Mouse (Mus musculus) forebrain, embryonic 14.5 days (tissue): ENCODE results near the gene Vcam1. TPM values are rescaled to one million over a fixed set of nuclear protein-coding genes. Genes with fewer than 3 reads are reported as not detected.

Experiments
- ATAC-seq: fragments of 200-750 bp; cut with Nextera tagmentation; 2 replicates; pipeline ENCODE4 v1.8.0; 2017; ENCODE audit warnings: mild to moderate bottlenecking, moderate library complexity
- DNase-seq: peaks from one replicate; pipeline ENCODE4 v3.0.0-alpha.2; 2015; ENCODE audit warnings: low spot score
- H3K27ac ChIP-seq: fragments of 300-500 bp; sonication (generic); 2 replicates; pipeline ENCODE4 v1.5.1; 2014; ENCODE audit warnings: low read depth, mild to moderate bottlenecking, control low read depth, low read length, moderate library complexity
- H3K27me3 ChIP-seq: fragments of 300-500 bp; sonication (generic); replicated peaks from 2 replicates; pipeline ENCODE4 v1.6.1; 2014; ENCODE audit warnings: low read length, control low read depth, mixed read lengths; ENCODE audit not compliant: control insufficient read depth, insufficient read depth
- H3K36me3 ChIP-seq: fragments of 300-500 bp; sonication (generic); 2 replicates; pipeline ENCODE4 v1.6.1; 2014; ENCODE audit warnings: low read length, control low read depth; ENCODE audit not compliant: control insufficient read depth, insufficient read depth
- H3K4me1 ChIP-seq: fragments of 300-500 bp; sonication (generic); 2 replicates; pipeline ENCODE4 v1.6.1; 2014; ENCODE audit warnings: antibody characterized with exemption, low read length, control low read depth; ENCODE audit not compliant: control insufficient read depth, insufficient read depth
- H3K4me2 ChIP-seq: fragments of 300-500 bp; sonication (generic); 2 replicates; pipeline ENCODE4 v1.6.1; 2014; ENCODE audit warnings: mild to moderate bottlenecking, control low read depth, low read length
- H3K4me3 ChIP-seq: fragments of 300-500 bp; sonication (generic); 2 replicates; pipeline ENCODE4 v1.5.1; 2014; ENCODE audit warnings: low read depth, low read length, control low read depth
- H3K9ac ChIP-seq: fragments of 300-500 bp; sonication (generic); 2 replicates; pipeline ENCODE4 v1.6.1; 2014; ENCODE audit warnings: mild to moderate bottlenecking, low read length, control low read depth, moderate library complexity
- H3K9me3 ChIP-seq: fragments of 300-500 bp; sonication (generic); replicated peaks from 2 replicates; pipeline ENCODE4 v1.6.1; 2016; ENCODE audit warnings: low read length, control low read depth, mixed read lengths; ENCODE audit not compliant: control insufficient read depth
- WGBS: fragments of 180-500 bp; shearing (Covaris S2); extraction: QIAGEN DNeasy Blood & Tissue Kit; methylation state at CpG from one replicate; pipeline ENCODE4 v1.1.7; 2014; 5-methylcytosine and 5-hydroxymethylcytosine counted together
- polyA plus RNA-seq: library from polyadenylated mRNA; unstranded; fragments of >200 nt; fragmentation: Nextera tagmentation; extraction: Ambion mirVana; gene quantifications from 2 replicates; pipeline ENCODE4 v1.2.1, GENCODE M21; 2014

The Vcam1 gene
- polyA plus RNA-seq, 1 experiment from 2014 or later: 35.6 TPM

DNA sequence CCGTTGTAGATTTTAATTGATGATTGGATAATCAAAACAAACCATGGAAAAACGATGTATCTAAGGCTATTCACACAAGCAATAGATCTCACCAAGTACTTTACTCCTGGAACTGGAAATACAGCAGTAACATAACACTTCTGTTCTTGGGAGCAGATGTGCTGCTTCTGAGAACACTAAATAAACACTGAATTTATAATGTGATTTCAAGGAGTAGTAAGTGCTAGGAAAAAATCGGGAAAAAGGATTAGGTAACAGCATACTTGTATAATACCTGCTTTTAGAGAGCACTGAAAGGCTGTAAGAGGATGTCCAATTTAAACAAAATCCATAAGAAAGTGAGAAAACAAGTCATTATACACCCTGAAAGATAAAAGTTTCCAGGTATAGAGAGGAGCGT, 43.5 kb downstream of the Vcam1 start:
- ATAC-seq (no peak), DNase-seq (no peak)
- Histone ChIP-seq H3K4me1 (no peaks in the 10 kb centered on the region), H3K36me3 (no peaks in the 10 kb centered on the region), H3K9me3 (no peaks in the 10 kb centered on the region; the same call in 1 of the 2 replicates), H3K27me3 (no peaks in the 10 kb centered on the region), H3K4me2 (no peak overlapping the region), H3K4me3 (no peak overlapping the region), H3K27ac (no peak overlapping the region), H3K9ac (no peak overlapping the region)
- WGBS: 78% methylated on average over 4 of the region's 4 CpGs

- WGBS: 83% methylated on average over 7 of the region's 7 CpGs
- Histone ChIP-seq H3K9me3 (no peaks in the 10 kb centered on the region), H3K4me1 (no peaks in the 10 kb centered on the region), H3K4me2 (no peak overlapping the region), H3K4me3 (no peak overlapping the region), H3K27me3 (no peaks in the 10 kb centered on the region), H3K9ac (no peak overlapping the region), H3K27ac (no peak overlapping the region), H3K36me3 (no peaks in the 10 kb centered on the region)
- no peak for DNase-seq
- ATAC-seq: no peak
Measured at GRCm38 (mm10) chr3:116080939-116081676, 48.4 kb downstream of the Vcam1 start.

DNA sequence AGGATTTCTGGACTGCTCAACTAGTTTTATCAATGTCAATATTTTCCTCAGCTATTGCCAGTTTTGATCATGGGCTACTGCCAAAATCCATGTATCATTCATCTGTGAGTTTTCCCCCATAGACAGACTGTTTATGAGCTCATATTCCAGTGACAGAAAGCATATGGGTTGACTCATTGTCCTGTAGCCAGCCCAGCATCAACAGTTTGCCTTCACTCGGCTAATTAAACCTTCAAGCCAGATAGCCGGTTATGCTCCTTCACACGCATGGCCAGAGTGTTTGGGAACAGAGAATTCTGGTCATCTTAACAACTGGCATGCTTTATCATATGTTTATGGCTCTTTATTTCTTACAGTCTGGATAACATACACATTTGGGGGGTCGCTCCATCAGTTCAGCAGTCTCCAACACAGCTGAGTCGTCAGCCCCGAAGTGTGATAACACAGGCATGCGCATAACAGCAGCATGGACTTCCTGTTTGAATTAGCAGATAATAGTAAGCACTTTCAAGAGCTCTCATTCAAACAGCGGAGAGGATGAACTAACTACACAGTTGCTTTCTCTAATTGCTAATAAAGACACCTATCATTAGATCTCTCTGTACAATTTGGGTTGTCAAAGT, 49.2 kb downstream of the Vcam1 start:
- peak; percentile 60; the same call in 1 of the 2 replicates for ATAC-seq
- no peaks in the 10 kb centered on the region for H3K36me3 ChIP-seq
- no peak overlapping the region for H3K9ac ChIP-seq
- no peak overlapping the region for H3K4me2 ChIP-seq
- no peak overlapping the region for H3K4me3 ChIP-seq
- 72% methylated on average over 8 of the region's 8 CpGs for WGBS
- no peaks in the 10 kb centered on the region for H3K4me1 ChIP-seq
- H3K27me3 ChIP-seq: no peaks in the 10 kb centered on the region
- DNase-seq: peak; percentile 49
- H3K9me3 ChIP-seq: no peaks in the 10 kb centered on the region
- no peak overlapping the region for H3K27ac ChIP-seq

DNA sequence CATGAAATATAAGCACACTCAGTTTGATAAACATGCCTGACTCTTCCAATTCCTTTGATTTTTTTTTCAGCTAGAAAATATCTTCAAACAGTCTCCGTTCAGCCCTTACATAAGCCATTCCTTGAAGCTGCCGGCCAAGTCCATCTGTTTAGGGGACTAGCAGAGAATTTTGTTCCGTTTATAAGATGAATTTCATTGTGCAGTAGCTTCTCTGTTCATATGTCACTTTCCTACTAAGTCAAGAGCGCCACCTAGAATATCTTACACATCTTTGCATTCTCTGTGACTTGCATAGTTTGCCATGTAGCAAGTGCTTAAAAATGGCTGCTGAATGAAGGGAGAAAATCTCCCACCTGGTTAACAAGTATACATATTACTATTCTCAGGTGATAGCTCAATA, 51.0 kb downstream of the Vcam1 start:
- ATAC-seq (no peak), DNase-seq (peak; percentile 35)
- no peaks in the 10 kb centered on the region for H3K27me3 ChIP-seq
- no peak overlapping the region for H3K4me3 ChIP-seq
- 75% methylated on average over 4 of the region's 4 CpGs for WGBS
- H3K9ac ChIP-seq: no peak overlapping the region
- no peaks in the 10 kb centered on the region for H3K36me3 ChIP-seq
- H3K9me3 ChIP-seq: no peaks in the 10 kb centered on the region
- no peak overlapping the region for H3K4me2 ChIP-seq
- H3K4me1 ChIP-seq: no peaks in the 10 kb centered on the region
- no peak overlapping the region for H3K27ac ChIP-seq

DNA sequence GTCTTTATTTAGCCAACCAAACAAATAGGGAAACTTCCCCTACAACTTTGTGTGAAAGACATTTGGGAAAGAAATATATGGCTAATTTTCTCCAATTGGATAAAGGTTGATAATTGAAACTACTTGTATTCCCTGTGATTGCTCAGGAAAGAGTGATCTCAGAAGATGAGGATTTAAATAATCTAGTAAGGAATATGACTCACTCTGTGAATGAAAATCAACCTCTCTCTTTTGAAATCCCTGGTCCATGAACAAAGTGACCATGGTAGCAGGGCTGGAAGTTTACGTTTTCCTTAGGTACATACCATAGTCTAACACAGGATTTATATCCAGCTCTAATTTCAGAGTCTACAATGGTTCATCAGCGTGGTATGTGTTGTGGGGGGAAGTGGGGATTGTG, 52.7 kb downstream of the Vcam1 start:
- Histone ChIP-seq H3K4me2 (no peak overlapping the region), H3K27me3 (no peaks in the 10 kb centered on the region), H3K27ac (no peak overlapping the region), H3K4me1 (no peaks in the 10 kb centered on the region), H3K36me3 (no peaks in the 10 kb centered on the region), H3K4me3 (no peak overlapping the region), H3K9ac (no peak overlapping the region), H3K9me3 (no peaks in the 10 kb centered on the region)
- WGBS: 79% methylated on average over 2 of the region's 2 CpGs
- ATAC-seq: no peak
- no peak for DNase-seq

GRCm38 (mm10) chr3:116072584-116072983, 56.9 kb downstream of the Vcam1 start:
- Histone ChIP-seq H3K27ac (no peak overlapping the region), H3K9me3 (no peaks in the 10 kb centered on the region), H3K4me2 (no peak overlapping the region), H3K4me1 (no peaks in the 10 kb centered on the region), H3K27me3 (no peaks in the 10 kb centered on the region), H3K9ac (no peak overlapping the region), H3K36me3 (no peaks in the 10 kb centered on the region), H3K4me3 (no peak overlapping the region)
- ATAC-seq: no peak
- 87% methylated on average over 2 of the region's 2 CpGs for WGBS
- DNase-seq: peak; percentile 9

DNA sequence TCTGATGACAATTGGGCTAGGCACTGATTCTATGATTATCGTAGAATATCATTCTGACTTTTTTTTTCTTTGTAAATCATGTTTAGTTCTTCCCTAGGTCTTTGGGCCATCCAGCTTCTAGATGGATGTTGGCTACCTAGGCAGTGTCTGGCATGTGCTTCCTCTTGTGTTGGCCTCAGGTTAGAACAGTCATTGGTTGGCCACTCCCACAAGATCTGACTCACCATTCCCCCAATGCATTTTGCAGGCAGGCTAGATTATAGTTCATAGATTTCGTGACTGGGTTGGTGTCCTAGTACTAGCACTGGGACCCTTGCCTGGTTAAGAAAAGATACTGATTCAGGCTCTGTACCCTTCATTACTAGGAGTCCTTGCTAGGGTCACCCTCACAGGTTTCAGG, 67.3 kb downstream of the Vcam1 start:
- H3K4me3 ChIP-seq: no peak overlapping the region
- H3K36me3 ChIP-seq: no peaks in the 10 kb centered on the region
- no peak for DNase-seq
- H3K27ac ChIP-seq: no peak overlapping the region
- 95% methylated on average over 2 of the region's 2 CpGs for WGBS
- H3K4me1 ChIP-seq: no peaks in the 10 kb centered on the region
- no peak for ATAC-seq
- no peaks in the 10 kb centered on the region for H3K9me3 ChIP-seq
- no peak overlapping the region for H3K9ac ChIP-seq
- no peak overlapping the region for H3K4me2 ChIP-seq
- no peaks in the 10 kb centered on the region for H3K27me3 ChIP-seq

- no peaks in the 10 kb centered on the region for H3K27me3 ChIP-seq
- WGBS: 29% methylated on average over 5 of the region's 5 CpGs
- peak; percentile 36 for DNase-seq
- no peak overlapping the region for H3K4me2 ChIP-seq
- H3K9ac ChIP-seq: no peak overlapping the region
- no peaks in the 10 kb centered on the region for H3K4me1 ChIP-seq
- H3K9me3 ChIP-seq: no peaks in the 10 kb centered on the region
- no peak for ATAC-seq
- no peak overlapping the region for H3K27ac ChIP-seq
- H3K36me3 ChIP-seq: no peaks in the 10 kb centered on the region
- no peak overlapping the region for H3K4me3 ChIP-seq
Measured at GRCm38 (mm10) chr3:116060320-116060719, 69.2 kb downstream of the Vcam1 start.
